Mouse (Mus musculus) intestine, embryonic 15.5 days (tissue): ENCODE measurements around the gene Tbxas1. TPM values are rescaled to one million over a fixed set of nuclear protein-coding genes. Genes with fewer than 3 reads are reported as not detected.

ENCODE experiments used
- ATAC-seq: fragments of 200-750 bp; cut with Nextera tagmentation; 2 replicates; pipeline ENCODE4 v1.8.0; 2017; ENCODE audit warnings: moderate TSS enrichment, moderate library complexity
- H3K27ac ChIP-seq: fragments of 300-500 bp; sonication (generic); 2 replicates; pipeline ENCODE4 v1.5.1; 2015; ENCODE audit warnings: mild to moderate bottlenecking, inconsistent platforms
- H3K27me3 ChIP-seq: fragments of 300-500 bp; sonication (generic); replicated peaks from 2 replicates; pipeline ENCODE4 v1.6.1; 2015; ENCODE audit warnings: inconsistent platforms
- H3K36me3 ChIP-seq: fragments of 300-500 bp; sonication (generic); 2 replicates; pipeline ENCODE4 v1.6.1; 2015; ENCODE audit warnings: inconsistent platforms
- H3K4me1 ChIP-seq: fragments of 300-500 bp; sonication (generic); replicated peaks from 2 replicates; pipeline ENCODE4 v1.6.1; 2015; ENCODE audit warnings: inconsistent platforms
- H3K4me2 ChIP-seq: fragments of 300-500 bp; sonication (generic); replicated peaks from 2 replicates; pipeline ENCODE4 v1.6.1; 2015; ENCODE audit warnings: mild to moderate bottlenecking, inconsistent platforms
- H3K4me3 ChIP-seq: fragments of 300-500 bp; sonication (generic); replicated peaks from 2 replicates; pipeline ENCODE4 v1.5.1; 2015; ENCODE audit warnings: inconsistent platforms
- H3K9ac ChIP-seq: fragments of 300-500 bp; sonication (generic); 2 replicates; pipeline ENCODE4 v1.6.1; 2015; ENCODE audit warnings: inconsistent platforms
- H3K9me3 ChIP-seq: fragments of 300-500 bp; sonication (generic); 2 replicates; pipeline ENCODE4 v1.6.1; 2016; ENCODE audit warnings: inconsistent platforms
- WGBS: fragments of 180-500 bp; shearing (Covaris S2); methylation state at CpG from one replicate; pipeline ENCODE4 v1.1.7; 2015; 5-methylcytosine and 5-hydroxymethylcytosine counted together
- polyA plus RNA-seq: library from polyadenylated mRNA; unstranded; fragments of >200 nt; fragmentation: Nextera tagmentation; extraction: Ambion mirVana; gene quantifications from 2 replicates; pipeline ENCODE4 v1.2.1, GENCODE M21; 2015

Gene Tbxas1
- polyA plus RNA-seq, 1 experiment from 2014 or later: 3.4 TPM

- Histone ChIP-seq H3K9ac (no peak overlapping the region), H3K27me3 (no peaks in the 10 kb centered on the region), H3K4me3 (no peak overlapping the region), H3K9me3 (no peaks in the 10 kb centered on the region), H3K27ac (no peak overlapping the region), H3K4me1 (no peaks in the 10 kb centered on the region), H3K36me3 (no peaks in the 10 kb centered on the region), H3K4me2 (no peak overlapping the region)
- WGBS: 70% methylated on average over 4 of the region's 4 CpGs
- ATAC-seq: no peak
Measured at GRCm38 (mm10) chr6:38997838-38998237, 122.6 kb downstream of the Tbxas1 start.

GRCm38 (mm10) chr6:39003126-39003525, 127.9 kb downstream of the Tbxas1 start:
- WGBS: 52% methylated on average over 7 of the region's 7 CpGs
- 0 out of 2 replicates have a peak, but pooled peaks cover 10% of the 10 kb centered on the region for H3K4me1 ChIP-seq
- H3K27me3 ChIP-seq: no peaks in the 10 kb centered on the region
- H3K36me3 ChIP-seq: no peaks in the 10 kb centered on the region
- H3K4me2 ChIP-seq: no peak overlapping the region
- H3K9me3 ChIP-seq: no peaks in the 10 kb centered on the region
- H3K27ac ChIP-seq: no peak overlapping the region
- ATAC-seq: no peak
- no peak overlapping the region for H3K9ac ChIP-seq
- H3K4me3 ChIP-seq: no peak overlapping the region

- no peak overlapping the region for H3K27ac ChIP-seq
- no peak overlapping the region for H3K9ac ChIP-seq
- WGBS: 68% methylated on average over 12 of the region's 12 CpGs
- no peak for ATAC-seq
- no peaks in the 10 kb centered on the region for H3K36me3 ChIP-seq
- no peaks in the 10 kb centered on the region for H3K27me3 ChIP-seq
- H3K4me2 ChIP-seq: no peak overlapping the region
- no peaks in the 10 kb centered on the region for H3K9me3 ChIP-seq
- no peak overlapping the region for H3K4me3 ChIP-seq
- H3K4me1 ChIP-seq: 0 out of 2 replicates have a peak, but pooled peaks cover 10% of the 10 kb centered on the region
Measured at GRCm38 (mm10) chr6:39004003-39004473, 128.8 kb downstream of the Tbxas1 start.

GRCm38 (mm10) chr6:39005267-39005944, 130.2 kb downstream of the Tbxas1 start:
- Histone ChIP-seq H3K27ac (no peak overlapping the region), H3K4me2 (no peak overlapping the region), H3K27me3 (no peaks in the 10 kb centered on the region), H3K9ac (no peak overlapping the region), H3K4me1 (0 out of 2 replicates have a peak, but pooled peaks cover 10% of the 10 kb centered on the region), H3K4me3 (no peak overlapping the region), H3K36me3 (no peaks in the 10 kb centered on the region), H3K9me3 (no peaks in the 10 kb centered on the region)
- WGBS: 69% methylated on average over 20 of the region's 20 CpGs
- no peak for ATAC-seq

GRCm38 (mm10) chr6:39005945-39006572, 130.9 kb downstream of the Tbxas1 start:
- no peak overlapping the region for H3K27ac ChIP-seq
- H3K4me3 ChIP-seq: no peak overlapping the region
- no peaks in the 10 kb centered on the region for H3K9me3 ChIP-seq
- 0 out of 2 replicates have a peak, but pooled peaks cover 10% of the 10 kb centered on the region for H3K4me1 ChIP-seq
- no peak overlapping the region for H3K9ac ChIP-seq
- no peaks in the 10 kb centered on the region for H3K27me3 ChIP-seq
- no peaks in the 10 kb centered on the region for H3K36me3 ChIP-seq
- WGBS: 81% methylated on average over 5 of the region's 5 CpGs
- H3K4me2 ChIP-seq: no peak overlapping the region
- no peak for ATAC-seq

GRCm38 (mm10) chr6:39007223-39007622, 132.0 kb downstream of the Tbxas1 start:
- no peaks in the 10 kb centered on the region for H3K27me3 ChIP-seq
- no peak overlapping the region for H3K4me3 ChIP-seq
- ATAC-seq: no peak
- H3K9me3 ChIP-seq: no peaks in the 10 kb centered on the region
- 72% methylated on average over 5 of the region's 5 CpGs for WGBS
- no peak overlapping the region for H3K4me2 ChIP-seq
- 0 out of 2 replicates have a peak, but pooled peaks cover 10% of the 10 kb centered on the region for H3K4me1 ChIP-seq
- no peak overlapping the region for H3K9ac ChIP-seq
- H3K27ac ChIP-seq: no peak overlapping the region
- no peaks in the 10 kb centered on the region for H3K36me3 ChIP-seq

GRCm38 (mm10) chr6:39008116-39008515, 132.9 kb downstream of the Tbxas1 start:
- Histone ChIP-seq H3K4me1 (0 out of 2 replicates have a peak, but pooled peaks cover 7% of the 10 kb centered on the region), H3K27me3 (no peaks in the 10 kb centered on the region), H3K4me2 (no peak overlapping the region), H3K4me3 (no peak overlapping the region), H3K9ac (no peak overlapping the region), H3K27ac (no peak overlapping the region), H3K36me3 (no peaks in the 10 kb centered on the region), H3K9me3 (no peaks in the 10 kb centered on the region)
- 73% methylated on average over 4 of the region's 4 CpGs for WGBS
- no peak for ATAC-seq

GRCm38 (mm10) chr6:39013034-39013832, 138.0 kb downstream of the Tbxas1 start:
- ATAC-seq: peak; percentile 93
- Histone ChIP-seq H3K4me2 (no peak overlapping the region), H3K4me1 (no peaks in the 10 kb centered on the region), H3K27me3 (no peaks in the 10 kb centered on the region), H3K4me3 (no peak overlapping the region), H3K36me3 (no peaks in the 10 kb centered on the region), H3K27ac (no peak overlapping the region), H3K9ac (no peak overlapping the region), H3K9me3 (no peaks in the 10 kb centered on the region)
- 70% methylated on average over 10 of the region's 10 CpGs for WGBS

GRCm38 (mm10) chr6:39017942-39018341, 142.7 kb downstream of the Tbxas1 start:
- no peaks in the 10 kb centered on the region; the same call in 1 of the 2 replicates for H3K4me1 ChIP-seq
- no peaks in the 10 kb centered on the region for H3K27me3 ChIP-seq
- H3K9me3 ChIP-seq: no peaks in the 10 kb centered on the region
- no peak for ATAC-seq
- H3K36me3 ChIP-seq: no peaks in the 10 kb centered on the region
- H3K4me3 ChIP-seq: no peak overlapping the region
- no peak overlapping the region for H3K4me2 ChIP-seq
- no peak overlapping the region for H3K9ac ChIP-seq
- no peak overlapping the region for H3K27ac ChIP-seq
- WGBS: 88% methylated on average over 11 of the region's 11 CpGs

GRCm38 (mm10) chr6:39018805-39019204, 143.6 kb downstream of the Tbxas1 start:
- Histone ChIP-seq H3K4me2 (no peak overlapping the region), H3K27me3 (no peaks in the 10 kb centered on the region), H3K4me1 (no peaks in the 10 kb centered on the region; the same call in 1 of the 2 replicates), H3K9me3 (no peaks in the 10 kb centered on the region), H3K4me3 (no peak overlapping the region), H3K27ac (no peak overlapping the region), H3K36me3 (no peaks in the 10 kb centered on the region), H3K9ac (no peak overlapping the region)
- WGBS: 68% methylated on average over 7 of the region's 7 CpGs
- no peak for ATAC-seq

GRCm38 (mm10) chr6:39019219-39019618, 144.0 kb downstream of the Tbxas1 start:
- ATAC-seq: no peak
- no peaks in the 10 kb centered on the region for H3K27me3 ChIP-seq
- H3K4me1 ChIP-seq: no peaks in the 10 kb centered on the region; the same call in 1 of the 2 replicates
- WGBS: 63% methylated on average over 5 of the region's 5 CpGs
- H3K27ac ChIP-seq: no peak overlapping the region
- H3K4me2 ChIP-seq: no peak overlapping the region
- H3K9ac ChIP-seq: no peak overlapping the region
- H3K4me3 ChIP-seq: no peak overlapping the region
- no peaks in the 10 kb centered on the region for H3K36me3 ChIP-seq
- no peaks in the 10 kb centered on the region for H3K9me3 ChIP-seq

GRCm38 (mm10) chr6:39021909-39022308, 146.7 kb downstream of the Tbxas1 start:
- no peak overlapping the region for H3K9ac ChIP-seq
- no peaks in the 10 kb centered on the region for H3K36me3 ChIP-seq
- 60% methylated on average over 1 of the region's 1 CpGs for WGBS
- H3K27ac ChIP-seq: no peak overlapping the region
- ATAC-seq: no peak
- no peaks in the 10 kb centered on the region for H3K27me3 ChIP-seq
- H3K4me1 ChIP-seq: peaks cover 3% of the 10 kb centered on the region; the same call in 1 of the 2 replicates
- no peak overlapping the region for H3K4me3 ChIP-seq
- no peak overlapping the region for H3K4me2 ChIP-seq
- H3K9me3 ChIP-seq: no peaks in the 10 kb centered on the region
